ENCODE assay signal across 9 mouse cellular contexts in the genomic region with DNA sequence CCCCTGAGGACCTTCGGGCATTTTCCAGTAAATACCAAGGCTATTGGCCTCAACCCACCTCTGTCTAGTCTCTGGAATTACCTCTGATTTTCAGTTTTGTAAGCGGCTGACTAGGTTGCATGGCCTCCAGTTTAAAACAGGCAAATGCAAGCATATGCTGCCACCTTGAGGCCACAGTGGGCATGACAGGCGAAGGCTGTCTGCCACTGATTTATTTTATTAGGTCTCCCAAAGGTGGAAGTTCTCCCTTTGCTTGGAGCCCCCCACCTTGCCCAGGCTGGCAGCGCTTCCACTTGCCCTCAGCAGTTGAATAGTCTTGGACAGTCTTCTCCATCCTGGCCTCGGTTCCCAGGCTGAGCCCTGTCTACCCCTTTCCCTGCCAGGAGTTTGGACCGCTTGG.
DNase-seq lines count a peak whose midpoint lies in the region; ATAC-seq and TF ChIP-seq lines count a peak whose summit lies in the region.
"Had no signal": no experiment of that assay in that cellular context is flagged by ENCODE, and none has a peak within 500 bp of the region (broad histone marks: within the 10 kb centered on the region; RNA-seq: fewer than 3 reads in every experiment).

No protein-coding gene starts in this region.

- WGBS in forebrain, embryonic 10.5 days = 25% methylated on average over 6 of the region's 6 CpGs
- 22% methylated on average over 6 of the region's 6 CpGs for WGBS in hindbrain, embryonic 12.5 days
- WGBS in midbrain, embryonic 10.5 days = 22% methylated on average over 6 of the region's 6 CpGs

- no peak overlapping the region for H3K9ac ChIP-seq in hindbrain, embryonic 12.5 days
- H3K9ac ChIP-seq: limb, embryonic 13.5 days had no signal

- H3K4me1 ChIP-seq in forebrain, embryonic 10.5 days = peaks cover 3% of the 10 kb centered on the region; the same call in 1 of the 2 replicates
- no peaks in the 10 kb centered on the region for H3K4me1 ChIP-seq in hindbrain, embryonic 12.5 days
- H3K4me1 ChIP-seq in midbrain, embryonic 10.5 days = peaks cover 2% of the 10 kb centered on the region
- H3K4me1 ChIP-seq: limb, embryonic 13.5 days had no signal

- no peak overlapping the region for H3K4me3 ChIP-seq in forebrain, embryonic 10.5 days
- no peak overlapping the region for H3K4me3 ChIP-seq in hindbrain, embryonic 12.5 days
- H3K4me3 ChIP-seq in left cerebral cortex, adult 2 months = no peak overlapping the region
- no peak overlapping the region for H3K4me3 ChIP-seq in midbrain, embryonic 10.5 days
- H3K4me3 ChIP-seq: limb, embryonic 13.5 days had no signal

- no peak overlapping the region for H3K27ac ChIP-seq in forebrain, embryonic 10.5 days
- no peak overlapping the region for H3K27ac ChIP-seq in hindbrain, embryonic 12.5 days
- no peak overlapping the region for H3K27ac ChIP-seq in left cerebral cortex, adult 2 months
- no peak overlapping the region for H3K27ac ChIP-seq in midbrain, embryonic 10.5 days (replicated peaks)
- H3K27ac ChIP-seq: limb, embryonic 13.5 days had no signal

- intact Hi-C loops in left cerebral cortex, adult 2 months (cut with DNase I) = loop anchor here (1.0 to 10.0 kb wide), 5 partner anchors 92 to 391 kb away; a partner anchor contains a TSS

- H3K36me3 ChIP-seq in forebrain, embryonic 10.5 days (replicated peaks) = no peaks in the 10 kb centered on the region
- H3K36me3 ChIP-seq in hindbrain, embryonic 12.5 days = no peaks in the 10 kb centered on the region
- no peaks in the 10 kb centered on the region for H3K36me3 ChIP-seq in midbrain, embryonic 10.5 days
- H3K36me3 ChIP-seq: limb, embryonic 13.5 days had no signal

- H3K27me3 ChIP-seq in forebrain, embryonic 10.5 days (ENCODE audit: poor library complexity, severe bottlenecking) = 0 out of 2 replicates have a peak, but pooled peaks cover 6% of the 10 kb centered on the region
- H3K27me3 ChIP-seq in hindbrain, embryonic 12.5 days = 0 out of 2 replicates have a peak, but pooled peaks cover 8% of the 10 kb centered on the region
- H3K27me3 ChIP-seq in midbrain, embryonic 10.5 days (ENCODE audit: low read depth, poor library complexity, severe bottlenecking) = peaks cover 10% of the 10 kb centered on the region

- peak; percentile 99 for TF ChIP-seq CTCF in left cerebral cortex, adult 2 months (IDR thresholded peaks at IDR 0.05)

- no peaks in the 10 kb centered on the region for H3K9me3 ChIP-seq in forebrain, embryonic 10.5 days
- no peaks in the 10 kb centered on the region for H3K9me3 ChIP-seq in hindbrain, embryonic 12.5 days (replicated peaks)
- no peaks in the 10 kb centered on the region for H3K9me3 ChIP-seq in midbrain, embryonic 10.5 days (replicated peaks)
- H3K9me3 ChIP-seq: limb, embryonic 13.5 days had no signal

- H3K4me2 ChIP-seq in hindbrain, embryonic 12.5 days (replicated peaks) = no peak overlapping the region
- H3K4me2 ChIP-seq: limb, embryonic 13.5 days had no signal

- ATAC-seq in hindbrain, embryonic 12.5 days (ENCODE audit: low FRiP score) = 0 out of 2 replicates have a peak, but pooled peaks have one; percentile 30

- DNase-seq in NIH3T3 (ENCODE audit: low read depth) = peak; percentile 92
- peak; percentile 57 for DNase-seq in c-Kit-negative CD71-positive TER-119-positive erythroid progenitor cells, embryonic 14.5 days (ENCODE audit: low read depth, low spot score)
- DNase-seq in forebrain, embryonic 10.5 days (ENCODE audit: extremely low spot score, low spot score) = peak; percentile 85
- DNase-seq in left cerebral cortex, adult 2 months (ENCODE audit: extremely low spot score in 1 of 2, low spot score in 2 of 2) = peak; percentile 75 to 89
- DNase-seq in midbrain, embryonic 10.5 days (ENCODE audit: low spot score) = peak; percentile 84
- peak; percentile 90 for DNase-seq in right cerebral cortex, postnatal 4 days
- DNase-seq in yolk sac, embryonic 10.5 days (ENCODE audit: low spot score) = peak; percentile 53
